Mouse (Mus musculus): ENCODE data around the gene Sec14l1.

DNA sequence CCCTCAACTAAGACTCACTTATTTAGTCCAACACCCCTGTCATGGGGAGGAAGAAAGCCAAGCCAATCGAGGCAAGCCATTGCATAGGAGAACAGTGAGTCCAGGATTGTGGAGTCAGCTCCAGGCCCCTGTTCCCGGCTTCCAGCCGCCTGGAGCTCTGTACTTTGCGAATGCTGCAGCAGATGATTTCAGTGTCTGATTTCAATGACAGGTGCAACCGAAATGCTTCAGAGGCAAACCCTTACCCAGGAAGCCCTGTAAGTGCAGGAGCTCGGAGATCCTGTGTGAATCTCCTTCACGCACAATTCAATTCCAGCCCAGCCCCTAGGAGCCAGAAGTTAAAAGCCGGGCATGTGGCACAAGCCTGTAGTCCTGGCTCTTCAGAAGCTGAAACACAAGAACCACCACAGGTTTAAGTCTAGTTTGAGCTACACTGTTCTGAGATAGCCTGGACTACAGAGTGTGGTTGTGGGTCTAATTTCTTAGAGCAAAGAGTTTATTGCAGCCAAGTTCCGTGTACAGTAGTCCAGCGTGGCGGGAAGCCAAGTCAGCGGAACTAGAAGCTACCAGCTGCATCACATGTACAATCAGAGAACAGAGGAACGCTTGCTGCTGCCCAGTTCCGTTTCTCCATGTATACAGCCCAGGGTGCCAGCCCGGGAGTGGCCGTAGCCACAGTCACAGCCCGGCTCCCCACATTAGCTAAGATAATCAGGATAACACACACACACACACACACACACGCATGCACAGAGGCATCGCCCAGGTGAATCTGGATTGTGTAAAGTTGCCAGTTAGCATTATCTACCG, 53.5 kb downstream of the Sec14l1 start:
- TF ChIP-seq GATA1 (IDR thresholded peaks at IDR 0.05; ENCODE audit: borderline replicate concordance, low read length) (no peak), FLI1 (IDR thresholded peaks at IDR 0.05; ENCODE audit: low read length) (no peak)
